17 mouse cellular contexts compared by ENCODE assay signal in the genomic region with DNA sequence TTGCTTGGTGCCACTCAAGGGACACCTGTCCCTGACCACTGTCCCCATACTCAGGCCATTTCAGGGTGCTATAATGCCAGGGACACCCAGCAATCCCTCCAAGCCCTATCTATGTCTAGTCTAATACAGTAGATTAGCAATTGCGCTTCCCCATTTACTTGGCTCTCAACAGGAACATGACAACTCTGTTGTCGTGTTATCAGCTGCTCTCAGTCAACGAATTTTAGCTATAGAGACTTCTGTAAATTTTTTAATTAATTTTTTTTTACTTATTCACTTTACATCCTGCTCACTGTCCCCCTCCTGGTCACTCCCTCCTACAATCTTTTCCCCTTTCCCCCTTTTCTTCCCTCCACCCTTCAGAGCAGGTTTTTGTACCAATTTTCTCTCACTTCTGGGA.
"Had no signal": no experiment of that assay in that cellular context is flagged by ENCODE, and none has a peak within 500 bp of the region (broad histone marks: within the 10 kb centered on the region; RNA-seq: fewer than 3 reads in every experiment).

No protein-coding gene starts in this region.

- H3K27me3 ChIP-seq: neural tube, embryonic 12.5 days; neural tube, embryonic 13.5 days; neural tube, embryonic 15.5 days; stomach, embryonic 15.5 days had no signal

- H3K4me1 ChIP-seq: neural tube, embryonic 12.5 days; neural tube, embryonic 13.5 days; neural tube, embryonic 15.5 days; stomach, embryonic 15.5 days had no signal

- H3K9ac ChIP-seq: neural tube, embryonic 12.5 days; neural tube, embryonic 13.5 days; neural tube, embryonic 15.5 days; stomach, embryonic 15.5 days had no signal

- DNase-seq: retina, postnatal 1 day; right cerebral cortex, adult 18-20 months; right cerebral cortex, postnatal 14 days; right cerebral cortex, postnatal 25 days; right cerebral cortex, postnatal 4 days; spleen, adult 18-20 months; thymus, adult 18-20 months; thymus, adult 2 months; thymus, postnatal 14 days; thymus, postnatal 25 days; thymus, postnatal 36 days; thymus, postnatal 4 days had no signal

- H3K4me3 ChIP-seq: neural tube, embryonic 12.5 days; neural tube, embryonic 13.5 days; neural tube, embryonic 15.5 days; stomach, embryonic 15.5 days had no signal

- H3K9me3 ChIP-seq: neural tube, embryonic 12.5 days; neural tube, embryonic 13.5 days; neural tube, embryonic 15.5 days; stomach, embryonic 15.5 days had no signal

- H3K36me3 ChIP-seq: neural tube, embryonic 12.5 days; neural tube, embryonic 13.5 days; neural tube, embryonic 15.5 days; stomach, embryonic 15.5 days had no signal

- H3K27ac ChIP-seq: neural tube, embryonic 12.5 days; neural tube, embryonic 13.5 days; neural tube, embryonic 15.5 days; stomach, embryonic 15.5 days; stomach, postnatal 0 days had no signal
